Mouse (Mus musculus) B cell, adult 2 months (primary cell): Measurements from ENCODE around the gene Ppef2.

ENCODE experiments used
- DNase-seq, 2 experiments: peaks; one replicate each; pipeline ENCODE4 v3.0.0; 2022

Ppef2 gene

DNA sequence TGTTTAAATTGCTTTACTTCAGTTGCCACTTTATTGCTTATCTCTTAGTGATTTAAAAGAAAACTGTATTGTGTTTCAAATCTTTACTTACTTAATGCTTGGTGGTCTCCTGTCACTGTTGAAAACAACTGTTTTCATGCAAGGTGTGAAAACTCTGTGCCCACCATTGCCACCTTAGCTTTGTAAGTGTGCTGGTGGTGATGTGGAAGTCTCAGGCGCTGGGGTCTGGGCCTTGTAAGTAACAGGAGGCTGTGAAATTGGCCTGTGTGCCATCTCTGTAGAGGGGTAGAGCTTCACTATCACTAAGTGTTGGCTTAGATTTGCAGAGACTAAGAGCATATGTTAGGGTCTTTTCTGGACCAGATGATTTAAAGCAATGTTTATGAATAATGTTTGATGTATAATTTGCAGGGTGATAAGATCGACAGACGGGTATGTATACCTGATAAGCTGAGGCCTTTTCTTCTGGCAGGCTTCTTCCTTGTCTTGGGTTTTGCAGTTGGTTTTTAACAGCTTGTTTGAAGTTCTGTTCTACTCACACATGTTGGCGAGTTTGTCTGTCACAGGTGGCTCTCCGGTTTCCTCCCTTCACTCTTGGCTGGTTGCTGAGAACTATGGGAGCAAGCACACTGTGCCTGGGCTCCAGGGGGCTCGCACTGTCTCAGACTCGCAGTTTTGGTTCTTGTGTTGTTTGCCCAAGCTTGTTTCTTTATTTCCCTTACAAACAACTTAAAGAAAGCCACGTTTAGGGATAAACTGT, 72.8 kb downstream of the Ppef2 start:
- DNase-seq: no peak
